Mouse (Mus musculus) lung, postnatal 14 days (tissue): Measurements from ENCODE around the gene Pik3cd.
"Not testable (repeated sequence)": the region's sequence is repeated elsewhere in the genome, so short reads cannot be mapped to it uniquely, and the experiment has no call there.

Source experiments
- DNase-seq: peaks from one replicate; pipeline ENCODE4 v3.0.0; 2021

Pik3cd gene

DNA sequence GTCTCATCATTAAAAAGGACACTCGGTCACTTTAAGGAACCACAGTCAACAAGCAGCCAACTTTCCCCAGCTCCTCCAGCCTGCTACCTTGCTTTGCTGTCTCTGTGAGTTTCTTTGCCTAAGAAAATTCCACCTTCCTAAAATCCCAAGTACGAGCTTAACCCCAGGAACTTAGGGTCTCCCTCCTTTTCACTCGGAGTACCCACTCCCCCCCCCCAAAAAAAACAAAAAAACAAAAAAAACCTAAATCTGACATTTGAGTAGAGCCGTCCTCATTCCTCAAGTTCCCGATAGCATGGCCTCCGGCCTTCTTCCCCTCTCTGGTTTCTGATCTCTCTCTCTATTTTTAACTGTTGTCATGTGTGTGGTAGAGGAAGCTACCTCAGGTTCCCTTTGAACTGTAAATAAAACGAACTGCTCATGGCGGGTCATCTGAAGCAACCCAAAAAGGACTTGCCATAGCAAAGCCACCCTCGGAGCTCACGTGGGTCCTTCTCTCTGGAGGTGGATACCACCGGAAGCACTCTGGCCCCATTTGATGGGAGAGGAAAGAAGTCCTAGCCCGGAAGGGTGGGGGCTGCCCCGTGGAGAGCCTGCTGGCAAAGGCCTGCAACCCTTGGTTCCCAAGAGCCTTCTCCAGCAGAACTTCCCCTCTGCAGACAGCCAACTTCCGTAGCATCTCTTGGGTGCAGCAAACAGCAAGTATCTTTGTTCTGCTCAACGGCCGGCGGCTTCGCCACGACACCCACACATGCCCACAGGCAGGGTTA lies at the start of gene Pik3cd:
Gene Pik3cd (minus strand): TSS at position 362 of the 770 bp plus-strand sequence.
- DNase-seq, result peak; percentile 43

DNA sequence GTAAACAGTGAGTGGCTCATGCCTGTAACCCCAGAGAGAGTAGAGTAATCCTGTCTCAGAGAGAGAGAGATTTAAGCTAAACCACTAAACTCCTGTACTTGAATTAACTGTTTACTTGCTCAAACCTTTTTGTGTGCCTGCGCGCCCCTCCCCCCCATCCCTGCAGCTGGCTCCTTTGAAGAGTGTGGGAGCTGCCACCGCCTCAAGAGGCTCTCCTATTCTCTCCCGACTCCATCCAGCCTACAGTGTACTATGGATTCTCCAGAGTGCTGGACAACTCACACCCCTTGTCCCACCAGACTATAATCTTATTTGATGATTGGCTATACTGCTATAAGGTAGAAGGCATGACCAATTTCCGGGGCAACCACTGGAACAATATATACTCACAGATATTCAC lies 48.3 kb upstream of the Pik3cd start:
- no peak for DNase-seq

DNA sequence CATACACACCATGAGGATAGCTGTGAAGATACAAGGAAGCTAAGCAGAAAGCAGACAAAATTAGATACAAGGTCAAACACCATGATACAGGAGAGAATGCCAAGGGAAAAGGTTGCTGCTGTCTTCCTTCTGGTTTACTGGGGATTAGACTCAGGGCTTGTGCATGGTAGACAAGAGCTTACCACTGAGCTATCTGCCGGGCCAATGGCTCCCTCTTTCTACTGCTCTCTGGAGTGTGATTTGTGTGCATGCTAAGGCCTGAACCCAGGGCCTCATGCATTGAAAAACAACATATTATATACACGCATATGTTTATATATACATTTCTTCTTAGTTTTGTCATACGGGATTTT lies 47.3 kb upstream of the Pik3cd start:
- not testable (repeated sequence) for DNase-seq

DNA sequence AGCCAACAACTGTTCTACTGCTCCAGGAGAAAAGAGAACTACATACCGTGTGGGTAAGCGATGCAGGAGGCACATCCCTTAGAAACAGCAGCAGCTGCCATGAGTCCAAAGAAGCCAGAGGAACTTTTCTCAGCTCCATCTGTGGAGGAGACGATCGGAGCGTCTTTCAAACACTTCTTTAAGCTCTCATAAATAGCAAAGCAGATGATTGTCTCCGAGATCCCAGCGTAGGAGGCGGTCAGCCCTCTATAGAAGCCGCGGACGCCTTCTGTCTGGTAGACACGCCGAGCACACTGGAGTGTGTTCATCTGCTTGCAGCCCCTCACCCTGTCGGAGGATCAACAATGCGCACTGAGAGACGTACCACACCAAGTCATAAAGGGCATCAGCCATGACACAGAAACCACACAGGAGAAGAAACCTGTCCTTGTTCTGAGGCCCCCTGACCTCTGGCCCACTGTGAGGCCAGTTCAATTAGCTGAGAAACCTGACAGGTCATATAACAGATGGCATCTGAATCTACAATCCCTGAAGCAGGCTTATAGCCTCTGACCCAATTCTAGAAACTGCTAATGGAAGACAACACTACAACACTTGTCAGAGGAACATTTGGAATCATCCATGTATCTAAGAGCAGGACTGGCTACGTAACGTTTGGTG lies 46.8 kb upstream of the Pik3cd start:
- DNase-seq, result no peak

DNA sequence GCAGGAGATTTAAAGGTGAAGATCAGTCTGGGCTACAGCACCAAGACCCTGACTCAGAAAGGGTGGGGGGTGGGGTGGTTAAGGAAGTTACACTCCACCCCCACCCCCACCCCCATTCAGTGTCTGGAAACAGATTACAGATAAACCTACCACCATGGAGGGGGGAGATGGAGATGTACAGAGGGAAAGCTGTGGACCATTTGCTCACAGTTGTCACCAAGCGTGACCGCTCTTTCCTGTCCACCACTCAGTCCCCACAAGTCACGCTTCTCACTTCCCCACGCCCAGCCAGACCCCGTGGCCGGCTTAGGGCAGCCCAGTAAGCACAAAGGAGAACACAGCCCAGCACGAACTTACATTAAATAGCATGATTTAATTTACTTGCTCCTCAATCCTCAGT lies 41.7 kb upstream of the Pik3cd start:
- DNase-seq, result no peak

DNA sequence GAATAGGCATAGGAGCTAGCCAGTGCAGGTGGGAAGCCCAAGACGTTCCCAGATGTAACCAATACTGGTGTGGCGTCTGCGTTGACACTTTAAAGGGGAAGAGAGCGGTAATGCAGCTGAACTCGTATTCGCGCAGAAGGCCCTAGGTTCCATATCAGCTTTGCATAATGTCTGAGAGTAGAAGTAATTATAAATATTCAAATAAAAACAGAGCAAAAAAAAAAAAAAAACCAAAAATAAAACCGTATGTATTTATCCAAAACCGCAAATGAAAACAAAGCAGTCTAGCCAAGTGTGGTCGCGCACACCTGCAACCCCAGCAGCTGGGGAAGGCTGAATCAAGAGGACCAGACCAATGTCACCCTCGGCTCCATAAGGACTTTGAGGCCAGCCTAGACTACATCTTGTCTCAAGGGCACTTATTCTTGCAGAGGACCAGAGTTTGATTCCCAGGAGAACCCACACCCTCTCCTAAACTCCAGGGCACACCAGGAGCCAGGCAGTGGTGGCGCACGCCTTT lies 39.7 kb upstream of the Pik3cd start:
- DNase-seq, result no peak

DNA sequence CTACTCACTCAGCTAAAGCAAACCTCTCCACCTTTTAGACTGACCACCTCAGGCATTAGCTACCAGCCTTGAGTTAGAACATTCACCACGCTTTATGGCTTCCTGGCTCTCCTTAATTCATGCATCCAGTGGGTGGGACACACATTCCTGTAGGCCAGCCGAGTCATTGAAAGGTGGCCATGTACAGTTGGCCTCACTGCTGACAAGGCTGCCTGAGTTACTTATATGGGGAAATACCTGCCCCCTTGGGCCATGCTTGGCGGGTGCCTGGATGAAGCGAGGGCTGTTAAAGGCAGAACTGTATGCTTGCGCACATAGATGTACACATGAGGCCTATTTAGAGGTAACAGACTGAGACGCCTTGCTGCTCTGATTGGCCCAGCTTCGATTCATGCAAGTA lies 37.9 kb upstream of the Pik3cd start:
- DNase-seq, result no peak

DNA sequence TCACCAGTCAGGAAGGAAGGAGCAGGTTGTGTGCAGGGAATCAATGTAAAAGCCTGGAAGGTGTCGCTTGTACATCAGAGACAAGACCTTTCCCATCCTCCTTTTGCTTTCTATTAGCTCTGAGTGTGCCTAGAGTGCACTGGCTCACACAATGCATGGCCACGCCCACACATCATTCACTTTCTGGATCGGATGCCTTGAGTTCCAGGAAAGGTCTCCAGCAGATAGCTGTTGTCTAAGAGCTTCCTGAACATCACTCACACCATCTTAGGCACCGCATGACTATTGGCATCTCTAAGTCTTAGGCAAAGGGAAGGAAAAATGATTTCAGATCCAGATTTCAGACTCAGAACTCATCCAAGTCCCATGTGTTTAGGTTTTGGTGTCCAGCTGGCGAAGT lies 37.1 kb upstream of the Pik3cd start:
- no peak for DNase-seq

DNA sequence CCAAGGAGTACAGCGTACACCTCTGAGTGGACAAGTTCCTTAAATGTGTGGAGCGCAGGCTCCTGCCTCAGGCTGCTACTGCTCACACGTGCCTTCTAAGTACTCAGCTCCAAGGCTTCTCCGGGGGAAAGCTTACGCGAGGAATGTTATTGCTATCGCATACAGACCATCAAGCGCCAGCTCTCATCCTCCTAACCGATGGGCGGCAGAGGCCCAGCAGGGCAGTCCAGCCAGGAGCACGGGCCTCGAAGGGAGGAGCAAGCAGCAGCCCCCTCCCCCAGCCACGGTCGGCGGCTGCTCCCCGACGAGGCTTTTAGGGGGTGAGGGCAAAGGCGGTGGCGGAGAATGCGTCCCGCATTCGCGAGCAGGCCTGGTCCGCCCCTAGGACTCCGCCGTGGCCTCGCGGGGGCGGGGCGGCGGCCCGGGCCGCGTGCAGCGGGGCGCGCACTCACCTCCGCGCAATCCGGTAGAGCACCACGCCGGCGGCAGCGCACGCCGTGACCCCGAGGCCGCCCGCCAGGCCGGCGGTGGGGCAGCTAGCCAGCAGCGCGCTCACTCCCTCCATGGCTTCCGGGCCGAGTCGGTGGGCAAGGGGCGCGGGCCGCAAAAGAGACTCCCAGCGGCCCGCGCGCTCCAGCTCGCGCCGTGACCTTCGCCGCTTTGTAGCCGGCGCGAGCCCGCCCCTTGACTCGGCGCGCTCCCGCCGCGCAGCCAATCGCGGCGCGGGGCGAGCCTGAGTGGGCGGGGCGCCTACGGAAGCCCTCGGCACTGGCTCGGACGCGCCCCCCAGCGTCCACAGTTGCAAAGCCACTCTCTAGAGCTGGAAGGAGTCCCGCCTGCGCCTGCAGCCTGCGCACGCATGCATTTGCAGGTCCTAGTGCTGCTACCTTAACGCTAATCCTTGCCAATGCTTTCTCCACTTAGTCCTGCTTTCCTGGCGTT lies 35.3 kb upstream of the Pik3cd start, which contains the start of gene Tmem201:
Gene Tmem201 (minus strand): TSS at position 662 of the 942 bp plus-strand sequence.
- peak; percentile 97 for DNase-seq

DNA sequence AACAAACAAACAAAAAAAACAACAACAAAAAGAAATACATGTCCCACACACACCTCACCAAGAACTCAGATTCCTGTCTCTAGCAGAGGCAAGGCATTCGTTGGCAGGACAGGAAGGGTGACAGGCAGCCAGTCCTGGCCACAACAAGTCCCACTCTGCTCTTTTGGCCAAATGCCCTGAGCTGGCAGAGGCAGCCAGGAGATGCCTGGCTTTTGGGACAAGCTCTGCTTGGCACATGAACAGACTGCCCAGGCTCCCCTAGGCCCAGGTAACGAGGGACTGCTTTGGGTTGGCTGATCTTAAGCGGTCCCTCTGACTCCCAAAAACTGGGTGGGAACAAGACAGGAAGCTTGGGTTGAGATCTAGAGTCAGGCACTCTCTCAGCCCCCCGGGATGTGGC lies 34.2 kb upstream of the Pik3cd start:
- DNase-seq, result no peak

DNA sequence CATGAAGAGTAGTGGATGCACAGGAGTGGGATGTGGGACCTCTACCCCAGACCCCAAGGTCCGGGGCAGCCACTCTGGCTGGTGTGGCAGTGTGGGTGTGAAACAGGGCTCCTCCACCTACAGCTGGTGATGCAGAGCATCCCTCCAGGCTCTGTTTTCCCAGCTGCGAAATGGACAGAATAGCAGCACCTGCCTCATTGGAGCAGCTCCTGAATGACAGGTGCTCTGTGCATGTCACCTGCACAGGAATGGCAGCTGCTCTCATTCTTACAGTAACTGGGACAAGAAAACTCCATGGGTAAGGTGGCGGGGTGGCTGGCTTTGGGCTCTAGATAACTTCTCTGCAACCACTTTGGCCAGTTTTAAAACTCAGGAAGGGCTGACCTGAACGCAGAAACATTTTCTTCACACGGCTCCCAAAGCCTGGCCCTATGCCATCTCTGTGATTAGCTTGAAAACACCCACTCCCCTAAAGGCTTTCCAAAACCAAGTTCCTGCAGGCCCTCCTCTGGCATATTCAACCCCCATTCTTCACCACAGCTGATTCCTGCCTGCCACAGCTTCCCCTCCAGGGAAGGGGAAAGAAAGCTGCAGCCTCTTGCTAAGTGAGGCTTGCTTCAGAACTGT lies 33.4 kb upstream of the Pik3cd start:
- no peak for DNase-seq

DNA sequence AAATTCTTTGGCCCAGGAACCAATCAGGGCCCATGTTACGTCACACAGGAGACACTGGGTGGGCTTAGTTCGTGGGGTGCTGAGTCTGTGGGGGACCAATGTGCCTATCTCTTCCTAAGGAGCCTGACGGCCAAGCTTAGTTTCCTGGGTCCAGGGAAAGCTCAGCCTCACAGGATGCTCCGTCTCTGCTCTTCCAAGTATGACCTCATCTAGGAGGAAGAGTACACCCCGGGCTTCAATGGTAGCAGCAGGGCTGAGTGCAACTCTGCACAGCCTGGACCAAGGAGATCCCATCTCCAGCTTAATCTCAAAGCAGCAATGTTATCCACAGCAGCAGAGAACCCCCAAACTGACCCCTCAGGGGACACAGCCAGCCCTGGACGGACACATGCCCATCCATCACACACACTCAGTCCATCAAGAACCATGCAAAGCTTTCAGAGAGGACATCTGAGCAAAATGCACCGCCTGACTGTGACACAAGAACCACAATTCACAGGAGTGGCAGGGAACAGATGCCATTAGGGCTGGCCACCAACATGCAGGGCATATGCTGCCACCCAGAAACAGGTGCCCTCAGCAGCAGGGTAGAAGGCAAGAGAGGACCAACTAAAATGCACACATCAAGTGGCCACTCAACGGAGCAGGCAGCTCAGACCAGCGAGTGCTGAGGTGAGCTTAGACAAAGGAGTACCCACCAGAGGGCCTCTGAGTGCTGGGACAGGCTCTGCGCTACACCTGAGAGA lies 32.5 kb upstream of the Pik3cd start:
- DNase-seq, result no peak

DNA sequence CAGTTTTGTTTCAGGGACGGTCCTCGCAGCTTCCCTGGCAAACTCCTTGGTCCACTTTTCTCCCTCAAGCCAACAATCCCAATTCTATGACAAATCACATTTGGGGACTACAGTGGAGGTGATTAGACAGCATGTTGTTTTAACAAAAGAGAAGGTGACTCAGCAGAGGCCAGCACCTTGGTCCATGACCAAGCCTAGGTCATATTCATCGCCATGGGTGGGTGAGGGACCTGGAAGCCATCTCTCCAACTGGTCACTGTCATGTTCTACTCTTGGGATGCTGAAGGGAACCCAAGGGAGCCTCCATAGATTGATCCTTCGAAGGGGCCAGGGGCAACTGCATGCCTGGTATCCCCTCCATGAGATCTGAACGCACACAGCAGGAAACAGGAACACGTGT lies 31.9 kb upstream of the Pik3cd start:
- no peak for DNase-seq

DNA sequence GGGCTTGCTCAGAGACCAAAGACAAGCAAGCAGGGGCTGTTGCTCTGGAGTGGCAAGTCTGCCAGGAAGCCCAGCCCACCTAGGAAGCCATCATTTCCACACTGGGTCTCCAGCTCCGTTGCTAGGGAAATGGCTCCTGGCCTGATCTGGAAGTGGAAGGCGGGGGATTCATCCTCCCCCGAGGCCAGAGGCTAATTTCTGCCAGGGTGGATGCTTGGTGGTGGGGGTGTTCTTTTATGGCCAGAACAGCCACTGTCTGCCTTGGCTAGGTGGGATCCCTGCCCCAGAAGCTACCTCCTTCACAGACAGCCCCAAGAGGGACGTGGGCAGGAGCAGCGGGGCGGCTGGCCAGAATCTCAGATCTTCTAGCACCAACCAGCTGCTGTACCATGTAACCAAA lies 31.4 kb upstream of the Pik3cd start:
- DNase-seq, result no peak

DNA sequence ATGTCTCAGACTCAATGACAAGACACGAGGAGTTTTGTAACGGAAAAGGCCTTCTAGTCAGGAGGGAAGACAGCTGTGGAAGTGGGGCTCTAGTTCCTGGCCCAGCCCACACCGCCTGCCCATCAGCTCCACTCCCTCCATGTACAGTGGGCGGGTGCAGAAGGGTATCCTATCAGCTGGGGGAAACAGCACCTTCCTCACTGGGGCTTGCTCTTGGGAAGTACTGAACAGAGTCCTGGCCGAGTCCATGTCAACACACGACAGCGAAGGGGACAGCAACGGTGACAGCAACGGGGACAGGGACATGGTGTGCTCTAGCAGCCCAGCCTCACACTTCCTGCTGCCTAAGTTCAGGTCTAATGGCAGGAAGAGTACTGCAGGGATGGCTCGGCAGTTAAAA lies 30.4 kb upstream of the Pik3cd start:
- DNase-seq, result no peak

DNA sequence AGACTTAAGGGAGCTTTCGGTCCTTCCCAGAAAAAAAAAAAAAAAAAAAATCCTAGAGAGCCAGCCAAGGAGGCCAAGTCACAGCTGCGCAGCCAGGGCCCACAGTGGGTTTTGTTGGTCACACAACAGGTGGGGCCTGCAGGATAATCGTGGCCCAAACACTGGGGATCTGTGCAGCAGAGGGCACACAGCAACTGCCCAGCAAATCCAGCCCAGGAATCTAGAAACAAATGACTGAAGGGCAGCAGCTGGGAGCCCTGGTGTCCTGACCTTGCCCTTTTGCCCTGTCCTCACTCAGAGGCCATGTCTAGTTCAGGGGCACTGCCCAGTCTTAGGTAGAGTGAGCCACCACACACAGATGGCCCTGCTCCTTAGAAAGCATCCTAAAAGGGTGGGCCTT lies 29.9 kb upstream of the Pik3cd start:
- no peak for DNase-seq

DNA sequence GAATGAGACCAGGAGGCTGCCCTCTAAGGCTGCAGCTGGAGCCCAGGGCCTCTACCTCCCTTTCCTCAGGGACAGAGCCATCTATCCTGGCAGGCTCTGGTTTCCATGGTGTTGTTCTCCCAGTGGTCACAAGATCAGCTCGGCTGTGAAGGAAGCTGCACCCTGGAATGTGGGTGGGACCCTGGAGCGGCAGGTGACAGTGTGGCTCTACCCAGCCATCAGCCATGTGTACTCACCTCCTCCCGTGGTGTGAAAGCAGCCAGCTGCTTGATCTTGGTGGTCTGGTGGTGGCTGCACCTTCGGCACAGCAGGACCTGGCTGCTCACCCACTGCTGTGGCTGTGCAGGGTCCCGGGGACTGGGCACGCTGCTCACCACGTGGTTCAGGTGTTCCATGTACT lies 28.5 kb upstream of the Pik3cd start:
- DNase-seq, result no peak

DNA sequence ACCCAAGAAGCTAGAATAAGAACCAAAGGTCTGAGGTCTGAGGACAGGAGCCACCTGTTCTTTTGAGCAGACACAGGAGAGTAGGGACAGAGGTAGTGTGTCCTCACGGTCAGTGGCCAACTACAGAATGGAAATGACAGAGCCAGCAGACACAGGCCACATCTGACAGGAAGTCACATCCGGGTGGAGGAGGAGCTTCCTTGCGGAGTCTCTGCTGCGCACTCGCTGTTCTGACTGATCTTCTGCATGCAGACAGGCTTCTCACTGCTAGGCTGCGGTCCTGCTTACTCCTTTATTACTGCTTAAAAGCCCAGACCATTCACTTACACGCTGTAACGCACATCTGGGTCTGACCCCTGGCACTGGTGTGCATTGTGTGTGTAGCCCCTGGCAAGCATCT lies 26.4 kb upstream of the Pik3cd start:
- peak; percentile 38 for DNase-seq

DNA sequence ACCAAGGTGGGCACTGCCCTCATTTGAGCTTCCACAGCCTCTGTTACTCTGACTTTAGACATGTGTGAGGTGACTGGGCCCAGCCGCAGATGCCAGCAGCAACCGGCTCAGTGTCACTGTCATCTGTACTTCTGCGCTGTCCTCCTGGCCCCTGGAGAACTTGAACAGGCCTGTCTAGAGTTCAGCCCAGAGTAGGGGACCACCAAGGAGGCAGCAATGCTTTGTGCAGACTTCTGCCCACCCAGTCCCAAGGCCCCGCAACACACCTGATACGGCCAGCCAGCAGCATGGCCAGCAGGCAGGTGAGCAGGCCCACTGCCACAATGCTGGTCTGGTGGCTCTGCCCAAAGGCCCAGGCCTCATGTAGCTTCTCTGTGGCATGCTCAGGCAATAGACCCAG lies 25.3 kb upstream of the Pik3cd start:
- DNase-seq, result no peak

DNA sequence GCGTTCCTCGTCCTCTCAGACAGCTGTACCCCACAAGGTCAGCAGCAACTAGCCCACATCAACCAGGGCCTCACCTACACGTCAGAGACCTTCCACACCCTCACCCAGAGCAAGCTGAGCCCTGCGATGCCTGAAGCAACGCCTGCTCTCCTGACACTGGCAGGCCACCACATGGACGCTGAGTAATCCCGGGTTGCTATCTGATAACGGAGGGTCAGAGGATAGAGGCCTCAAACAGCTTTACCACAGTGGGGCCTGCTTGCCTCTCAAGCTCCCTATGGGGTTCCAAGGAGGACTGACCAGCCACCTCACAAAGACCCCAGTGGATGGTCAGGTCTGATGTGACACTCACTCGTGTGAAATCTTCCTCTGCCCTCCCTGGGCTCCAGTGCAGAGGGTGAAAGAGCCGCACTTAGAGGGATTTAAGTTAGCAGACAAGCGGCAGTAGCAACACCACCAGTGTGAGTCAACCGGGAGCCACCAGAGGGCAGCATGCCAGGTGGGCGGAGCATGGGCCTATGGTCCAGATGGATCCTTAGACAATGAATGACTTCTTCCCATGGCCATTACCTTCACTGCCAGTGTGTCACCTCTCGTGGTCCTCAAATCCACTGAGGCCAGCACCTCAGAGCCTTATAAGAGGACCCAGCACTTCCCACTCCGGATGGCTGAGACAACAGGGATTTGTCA lies 23.4 kb upstream of the Pik3cd start:
- peak; percentile 85 for DNase-seq

DNA sequence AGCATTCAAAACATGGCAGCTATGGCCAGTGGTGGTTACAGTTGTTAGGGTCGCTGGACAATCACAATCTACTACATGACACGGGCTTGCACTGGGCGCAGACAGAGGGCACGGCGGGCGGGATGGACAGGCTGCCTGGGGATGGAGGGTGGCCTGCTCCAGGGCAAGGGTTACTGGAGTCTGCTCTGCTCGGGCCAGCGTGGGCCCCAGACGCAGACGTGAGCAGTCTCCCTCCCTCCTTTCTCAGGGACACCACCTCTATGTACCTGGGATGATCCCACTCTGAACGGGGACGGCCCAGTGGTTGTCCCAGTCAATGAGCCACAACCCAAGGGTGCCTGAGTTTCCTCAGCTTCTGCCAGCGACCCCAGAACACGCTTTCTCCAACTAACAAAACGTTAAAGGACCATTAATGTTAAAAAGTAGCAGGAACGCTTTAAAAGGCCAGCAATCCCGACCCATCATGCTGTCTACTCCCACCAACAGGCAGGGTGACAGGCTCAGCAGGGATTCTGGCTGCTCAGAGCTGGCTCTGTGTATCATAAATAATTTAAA lies 22.6 kb upstream of the Pik3cd start:
- DNase-seq, result no peak
